ENCODE assay signal across 11 mouse cellular contexts in genomic region chr2:172787203-172787944, GRCm38 (mm10).
DNase-seq lines count a peak whose midpoint lies in the region; ATAC-seq and TF ChIP-seq lines count a peak whose summit lies in the region.
"Had no signal": no experiment of that assay in that cellular context is flagged by ENCODE, and none has a peak within 500 bp of the region (broad histone marks: within the 10 kb centered on the region; RNA-seq: fewer than 3 reads in every experiment).

No protein-coding gene starts in this region.

- peak overlapping the region; percentile 54 for H3K9ac ChIP-seq in heart, embryonic 13.5 days
- no peak overlapping the region for H3K9ac ChIP-seq in embryonic facial prominence, embryonic 13.5 days
- peak overlapping the region; percentile 41; the same call in 1 of the 2 replicates for H3K9ac ChIP-seq in intestine, embryonic 16.5 days (ENCODE audit: low read depth, low read length)
- H3K9ac ChIP-seq in midbrain, embryonic 14.5 days (replicated peaks; ENCODE audit: low read length), result no peak overlapping the region

- no peak for TF ChIP-seq POLR2A in thymus, adult 2 months (IDR thresholded peaks at IDR 0.05; ENCODE audit: control insufficient read depth, extremely low read depth, insufficient read depth, low read length, poor library complexity)

- DNase-seq in heart, postnatal 10 days, result no peak
- peak; percentile 45 for DNase-seq in midbrain, embryonic 14.5 days
- DNase-seq in thymus, postnatal 0 days (ENCODE audit: low spot score), result no peak
- no peak for DNase-seq in natural killer cell, adult 2 months (ENCODE audit: low spot score in 2 of 2)
- no peak for DNase-seq in thymus, adult 2 months
- DNase-seq: B cell, adult 2 months had no signal

- peak overlapping the region; percentile 44 for H3K4me3 ChIP-seq in heart, embryonic 13.5 days
- peak overlapping the region; percentile 22 for H3K4me3 ChIP-seq in embryonic facial prominence, embryonic 13.5 days
- peak overlapping the region; percentile 38 for H3K4me3 ChIP-seq in intestine, embryonic 16.5 days (ENCODE audit: low read length)
- H3K4me3 ChIP-seq in midbrain, embryonic 14.5 days (replicated peaks; ENCODE audit: low read depth, low read length), result no peak overlapping the region
- H3K4me3 ChIP-seq in thymus, adult 2 months (ENCODE audit: control insufficient read depth, insufficient read depth, low read length), result no peak overlapping the region

- no peaks in the 10 kb centered on the region for H3K36me3 ChIP-seq in heart, embryonic 13.5 days
- H3K36me3 ChIP-seq in embryonic facial prominence, embryonic 13.5 days, result no peaks in the 10 kb centered on the region
- H3K36me3 ChIP-seq in intestine, embryonic 16.5 days (ENCODE audit: control insufficient read depth, insufficient read depth, low read length), result no peaks in the 10 kb centered on the region
- no peaks in the 10 kb centered on the region for H3K36me3 ChIP-seq in midbrain, embryonic 14.5 days (ENCODE audit: control insufficient read depth, insufficient read depth, low read length)
- no peaks in the 10 kb centered on the region for H3K36me3 ChIP-seq in thymus, adult 2 months (ENCODE audit: control insufficient read depth, insufficient read depth, low read length)

- intact Hi-C loops in heart, postnatal 10 days (cut with DNase I), result no loop called here

- H3K4me1 ChIP-seq in heart, embryonic 13.5 days, result peaks cover 14% of the 10 kb centered on the region; the same call in 1 of the 2 replicates
- peaks cover 50% of the 10 kb centered on the region for H3K4me1 ChIP-seq in embryonic facial prominence, embryonic 13.5 days
- peaks cover 7% of the 10 kb centered on the region for H3K4me1 ChIP-seq in intestine, embryonic 16.5 days (ENCODE audit: control insufficient read depth, insufficient read depth, low read length)
- peaks cover 7% of the 10 kb centered on the region for H3K4me1 ChIP-seq in midbrain, embryonic 14.5 days (ENCODE audit: control insufficient read depth, insufficient read depth, low read length)
- peaks cover 7% of the 10 kb centered on the region for H3K4me1 ChIP-seq in thymus, adult 2 months (replicated peaks; ENCODE audit: control insufficient read depth, insufficient read depth, low read length)

- no peak for TF ChIP-seq CTCF in thymus, adult 2 months (IDR thresholded peaks at IDR 0.05; ENCODE audit: borderline replicate concordance, control insufficient read depth, extremely low read depth, insufficient read depth, low read length, poor library complexity)

- WGBS in heart, embryonic 13.5 days, result 21% methylated on average over 30 of the region's 30 CpGs
- 42% methylated on average over 30 of the region's 30 CpGs for WGBS in embryonic facial prominence, embryonic 13.5 days
- WGBS in intestine, embryonic 16.5 days, result 18% methylated on average over 30 of the region's 30 CpGs
- whole genome bisulfite sequencing in midbrain, embryonic 14.5 days, result 28% methylated on average over 30 of the region's 30 CpGs
- 24% methylated on average over 30 of the region's 30 CpGs for WGBS in thymus, adult 2 months

- H3K9me3 ChIP-seq in heart, embryonic 13.5 days, result peaks cover 10% of the 10 kb centered on the region; the same call in 1 of the 2 replicates
- H3K9me3 ChIP-seq in embryonic facial prominence, embryonic 13.5 days, result 0 out of 2 replicates have a peak, but pooled peaks cover 10% of the 10 kb centered on the region
- H3K9me3 ChIP-seq in intestine, embryonic 16.5 days (ENCODE audit: control insufficient read depth, low read length), result 0 out of 2 replicates have a peak, but pooled peaks cover 4% of the 10 kb centered on the region
- H3K9me3 ChIP-seq in midbrain, embryonic 14.5 days (ENCODE audit: control insufficient read depth, low read length), result peaks cover 3% of the 10 kb centered on the region; the same call in 1 of the 2 replicates

- H3K4me2 ChIP-seq in heart, embryonic 13.5 days, result peak overlapping the region; percentile 66
- H3K4me2 ChIP-seq in embryonic facial prominence, embryonic 13.5 days, result peak overlapping the region; percentile 52
- peak overlapping the region; percentile 53 for H3K4me2 ChIP-seq in intestine, embryonic 16.5 days (ENCODE audit: low read depth, low read length)
- H3K4me2 ChIP-seq in midbrain, embryonic 14.5 days (ENCODE audit: low read length), result peak overlapping the region; percentile 30

- H3K27ac ChIP-seq in heart, embryonic 13.5 days (replicated peaks), result no peak overlapping the region
- H3K27ac ChIP-seq in embryonic facial prominence, embryonic 13.5 days, result no peak overlapping the region
- H3K27ac ChIP-seq in intestine, embryonic 16.5 days (ENCODE audit: low read length), result no peak overlapping the region
- H3K27ac ChIP-seq in midbrain, embryonic 14.5 days (replicated peaks; ENCODE audit: low read depth, low read length), result no peak overlapping the region
- no peak overlapping the region for H3K27ac ChIP-seq in thymus, adult 2 months (ENCODE audit: control insufficient read depth, insufficient read depth, low read length)

- H3K27me3 ChIP-seq in heart, embryonic 13.5 days (replicated peaks), result peaks cover 66% of the 10 kb centered on the region
- peaks cover 18% of the 10 kb centered on the region for H3K27me3 ChIP-seq in embryonic facial prominence, embryonic 13.5 days
- H3K27me3 ChIP-seq in intestine, embryonic 16.5 days (replicated peaks; ENCODE audit: control insufficient read depth, insufficient read depth, low read length), result peaks cover 27% of the 10 kb centered on the region; the same call in 1 of the 2 replicates
- H3K27me3 ChIP-seq in midbrain, embryonic 14.5 days (ENCODE audit: control insufficient read depth, insufficient read depth, low read length), result peaks cover 39% of the 10 kb centered on the region
- peaks cover 11% of the 10 kb centered on the region; the same call in 1 of the 2 replicates for H3K27me3 ChIP-seq in thymus, adult 2 months (ENCODE audit: control insufficient read depth, insufficient read depth, low read length)

- no peak for ATAC-seq in heart, embryonic 13.5 days (ENCODE audit: extremely low read depth, insufficient number of reproducible peaks, low FRiP score, low TSS enrichment)
- ATAC-seq in embryonic facial prominence, embryonic 13.5 days (ENCODE audit: insufficient number of reproducible peaks, insufficient read depth, low FRiP score, low TSS enrichment, low read depth), result no peak
- peak; percentile 74 for ATAC-seq in intestine, embryonic 16.5 days
- no peak for ATAC-seq in midbrain, embryonic 14.5 days (ENCODE audit: low FRiP score, low TSS enrichment)
- ATAC-seq: activated CD4-positive, CD25-positive, alpha-beta regulatory T cell, adult 4 months; inflammation-experienced regulatory T-cells, adult 6 months had no signal

Comparison
In these comparisons a context has a peak if more than half of its experiments do, and no peak if none do; other contexts are left out.
1. H3K4me3 ChIP-seq: peak in heart, embryonic 13.5 days (single experiment), embryonic facial prominence, embryonic 13.5 days (single experiment) and intestine, embryonic 16.5 days (single experiment); none in midbrain, embryonic 14.5 days (single experiment) and thymus, adult 2 months (single experiment).
2. H3K9ac ChIP-seq: peak in heart, embryonic 13.5 days (single experiment) and intestine, embryonic 16.5 days (single experiment); none in embryonic facial prominence, embryonic 13.5 days (single experiment) and midbrain, embryonic 14.5 days (single experiment).
3. Peak in every context shown above with its lines, with median percentiles within 50 percentile points of each other: H3K4me2 ChIP-seq.